Mouse (Mus musculus) NIH3T3 (cell line): ENCODE results near the gene Nod1.

Experiments
- DNase-seq: peaks from one replicate; pipeline ENCODE4 v3.0.0-alpha.2; 2012; ENCODE audit warnings: low read depth

The Nod1 gene

DNA sequence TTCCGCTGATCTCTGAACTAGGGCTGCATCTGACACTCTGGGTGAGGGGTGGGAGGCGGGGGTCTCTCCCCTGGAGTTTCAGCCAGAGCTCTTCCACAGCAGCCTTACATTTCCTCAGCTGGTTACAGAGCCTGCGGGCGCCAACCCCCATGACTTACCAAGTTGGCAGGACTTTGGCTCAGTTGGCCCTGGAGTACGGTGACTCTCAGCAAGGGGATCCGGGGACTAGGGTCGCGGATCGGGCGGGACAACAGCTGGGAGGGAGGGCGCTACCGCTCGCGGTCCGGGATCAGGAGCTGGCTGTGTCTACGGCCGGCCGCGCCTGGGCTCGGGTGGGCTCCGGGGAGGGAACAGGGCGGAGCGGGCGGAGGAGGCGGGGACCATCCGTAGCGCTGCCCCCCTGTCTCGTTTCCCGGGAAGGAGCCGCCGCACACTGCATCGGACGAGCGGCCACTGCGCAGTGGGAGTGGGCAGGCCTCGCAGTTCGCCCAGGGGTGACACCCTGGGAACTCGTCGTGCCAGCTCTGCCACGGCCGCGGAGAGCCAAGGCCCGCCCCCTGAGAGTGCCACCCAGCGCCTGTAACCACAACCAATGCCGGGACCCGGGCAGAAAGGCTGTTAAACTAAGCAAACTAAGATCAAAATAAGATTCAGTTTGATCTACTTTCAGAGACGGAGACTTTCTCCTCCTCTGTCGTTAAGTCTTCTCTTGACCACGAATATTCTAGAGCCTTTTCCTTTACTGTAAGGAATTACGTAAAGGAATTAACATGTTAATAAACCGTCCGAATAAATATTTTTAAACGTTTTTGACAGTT lies at the start of gene Nod1:
Nod1 (minus strand) TSS at position 502 of the 818 bp plus-strand sequence.
- peak; percentile 74 for DNase-seq

DNA sequence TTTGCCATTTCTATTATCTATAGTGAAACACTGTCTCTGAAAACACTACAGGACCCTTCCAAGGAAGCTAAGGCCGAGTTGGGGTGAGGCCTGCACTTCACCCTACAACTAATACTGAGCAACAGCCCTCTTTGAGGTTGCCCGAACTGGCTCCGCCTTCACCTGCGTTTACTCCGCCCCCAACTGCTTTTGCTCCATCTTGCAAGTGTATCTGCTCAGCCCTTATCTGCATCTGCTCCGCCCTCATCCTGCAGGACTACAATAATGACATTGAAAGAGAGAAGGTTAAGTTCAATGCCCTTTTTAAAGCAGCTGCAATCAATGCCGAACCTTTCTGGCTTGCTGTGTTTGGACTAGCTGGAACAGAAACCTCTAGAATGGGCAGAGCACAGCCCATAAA lies 49.4 kb upstream of the Nod1 start:
- no peak for DNase-seq

DNA sequence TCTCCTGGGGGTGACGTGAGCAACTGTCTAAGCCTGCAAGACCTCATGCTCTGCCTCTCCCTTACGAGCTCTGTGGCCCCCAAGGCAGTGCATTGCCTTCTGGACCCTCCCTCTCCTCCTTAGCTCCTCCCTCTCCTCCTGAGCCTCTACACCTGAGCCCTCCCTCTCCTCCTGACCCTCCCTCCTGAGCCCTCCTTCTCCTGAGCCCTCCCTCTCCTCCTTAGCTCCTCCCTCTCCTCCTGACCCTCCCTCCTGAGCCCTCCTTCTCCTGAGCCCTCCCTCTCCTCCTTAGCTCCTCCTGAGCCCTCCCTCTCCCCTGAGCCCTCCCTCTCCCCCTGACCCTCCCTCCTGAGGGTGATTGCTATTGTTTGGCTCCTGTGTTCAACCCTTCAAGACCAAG lies 46.0 kb upstream of the Nod1 start:
- no peak for DNase-seq

DNA sequence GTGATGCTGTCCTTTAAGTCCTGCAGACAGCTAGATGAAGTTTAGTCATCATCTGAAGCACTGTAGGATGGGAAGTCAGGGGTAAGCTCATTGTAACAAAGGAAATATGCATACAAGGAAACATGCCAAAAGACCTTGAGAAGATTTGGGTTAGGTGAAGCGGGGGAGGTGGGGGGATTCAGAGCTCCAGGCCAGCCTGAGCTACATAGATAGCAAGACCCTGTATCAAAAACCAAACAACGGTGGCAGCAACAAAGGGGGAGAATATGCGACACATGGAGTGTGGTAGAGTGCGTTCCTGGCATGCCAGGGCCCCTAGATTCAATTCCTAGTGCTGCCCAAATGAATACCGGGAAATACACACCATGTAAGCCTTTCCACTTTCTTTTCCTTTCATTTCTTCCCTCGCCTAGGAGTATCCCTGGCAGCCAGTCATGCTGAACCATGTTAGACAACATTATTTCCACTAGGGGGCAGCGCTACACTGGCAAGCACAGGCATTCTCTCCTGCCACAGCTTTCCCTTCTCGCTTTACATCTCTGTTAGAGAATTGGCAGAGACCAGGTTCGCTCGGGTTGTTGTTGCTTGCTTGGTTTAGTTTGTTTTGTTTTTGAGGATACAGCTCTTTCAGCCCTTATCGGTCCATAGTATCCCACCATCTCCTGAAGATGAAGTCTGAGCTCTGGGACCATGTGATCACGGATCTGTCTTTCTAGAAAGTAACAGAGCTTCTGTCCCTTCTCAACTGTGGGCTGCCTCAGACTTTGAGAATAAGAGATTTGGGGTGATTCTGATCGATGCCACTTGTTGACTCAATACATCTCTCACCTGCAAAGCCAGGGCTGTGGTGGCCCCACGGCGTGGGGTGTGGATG lies 44.5 kb upstream of the Nod1 start:
- peak; percentile 96 for DNase-seq

DNA sequence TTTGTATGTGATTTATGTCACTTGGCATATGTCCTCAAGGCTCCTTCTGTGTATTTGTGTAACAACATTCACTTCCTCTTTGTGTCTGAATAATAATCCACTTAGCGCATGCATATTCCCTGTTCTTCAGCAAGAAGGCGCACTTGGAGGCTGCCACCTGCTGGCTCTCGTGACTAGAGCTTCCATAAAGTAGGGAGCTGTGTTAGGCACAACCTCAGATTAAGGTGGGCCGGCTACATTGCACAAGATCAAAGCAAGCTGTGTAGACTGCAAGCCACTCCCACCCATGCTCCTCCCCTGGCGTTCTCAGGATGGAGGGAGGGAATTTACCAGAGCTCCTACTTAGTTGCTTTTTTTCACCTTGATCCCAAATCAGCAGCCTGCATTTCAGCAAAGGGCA lies 43.8 kb upstream of the Nod1 start:
- peak; percentile 74 for DNase-seq

DNA sequence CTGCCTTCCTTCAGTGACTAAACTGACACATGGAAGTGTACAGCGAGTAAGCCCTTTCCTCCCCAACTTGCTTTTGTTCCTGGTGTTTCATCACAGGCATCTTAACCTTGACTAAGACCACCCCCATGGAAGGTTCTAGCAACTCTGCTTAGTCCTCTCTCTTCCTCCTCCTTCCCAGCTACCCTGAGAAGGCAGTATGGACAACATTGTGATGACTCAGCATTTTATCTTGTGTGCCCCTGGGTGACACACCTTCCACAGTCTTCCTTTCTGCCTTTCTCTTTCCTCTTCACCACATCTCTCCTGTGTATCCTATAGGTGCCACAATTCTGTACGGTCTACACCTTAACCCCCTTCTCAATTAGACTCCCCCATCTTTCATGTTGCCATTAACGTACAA lies 41.8 kb upstream of the Nod1 start:
- no peak for DNase-seq

DNA sequence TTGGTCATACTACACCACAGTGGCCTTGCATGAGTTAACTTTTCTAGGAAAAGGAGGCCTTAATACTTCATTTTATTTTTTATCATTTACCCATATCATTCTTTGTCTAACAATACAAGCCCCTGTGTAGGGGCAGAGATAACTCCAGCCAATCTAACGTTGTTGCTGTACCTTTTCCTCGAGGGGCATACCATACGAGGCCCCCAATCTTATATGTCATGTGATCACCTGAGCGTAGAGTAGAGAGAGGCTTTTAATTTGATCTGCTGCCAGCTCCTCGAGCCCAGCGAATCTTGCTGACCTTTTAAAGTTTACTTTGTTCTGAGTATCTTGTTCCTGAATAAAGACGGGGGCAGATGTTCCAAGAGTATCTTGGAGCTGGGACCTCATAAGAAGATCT lies 40.1 kb upstream of the Nod1 start:
- no peak for DNase-seq

DNA sequence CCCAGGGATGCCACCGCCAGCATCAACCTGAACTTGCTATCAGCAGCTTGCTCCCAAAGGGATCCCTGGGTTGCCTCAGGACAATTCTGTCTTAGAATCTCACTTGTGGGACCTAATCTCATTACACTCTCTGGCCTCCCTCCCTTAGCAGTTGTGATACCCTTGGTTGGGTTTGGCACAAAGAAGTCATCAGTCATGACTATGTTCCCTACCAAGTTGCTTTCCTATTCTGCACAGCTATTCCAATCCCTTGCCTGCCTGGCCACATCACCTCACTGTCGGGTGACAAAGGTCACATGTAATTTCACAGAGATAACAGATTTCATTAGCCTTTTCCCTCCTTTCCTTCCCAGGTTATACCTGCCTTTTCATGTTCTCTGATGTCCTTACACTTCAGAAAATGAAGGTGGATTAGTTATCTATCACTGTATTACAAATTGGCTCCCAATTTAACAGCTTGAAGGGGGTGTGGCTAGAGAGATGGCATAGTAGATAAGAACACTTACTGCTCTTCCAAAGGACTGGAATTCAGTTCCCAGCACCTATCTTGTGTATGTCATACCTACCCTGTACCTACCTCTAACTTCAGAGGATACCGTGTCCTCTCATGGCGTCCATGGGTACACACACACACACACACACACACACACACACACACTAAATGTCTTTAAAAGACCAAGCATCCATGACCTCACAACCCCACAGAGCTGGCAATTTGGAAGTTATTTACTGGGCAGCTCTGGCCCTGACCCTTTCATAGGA lies 38.1 kb upstream of the Nod1 start:
- DNase-seq, result no peak

DNA sequence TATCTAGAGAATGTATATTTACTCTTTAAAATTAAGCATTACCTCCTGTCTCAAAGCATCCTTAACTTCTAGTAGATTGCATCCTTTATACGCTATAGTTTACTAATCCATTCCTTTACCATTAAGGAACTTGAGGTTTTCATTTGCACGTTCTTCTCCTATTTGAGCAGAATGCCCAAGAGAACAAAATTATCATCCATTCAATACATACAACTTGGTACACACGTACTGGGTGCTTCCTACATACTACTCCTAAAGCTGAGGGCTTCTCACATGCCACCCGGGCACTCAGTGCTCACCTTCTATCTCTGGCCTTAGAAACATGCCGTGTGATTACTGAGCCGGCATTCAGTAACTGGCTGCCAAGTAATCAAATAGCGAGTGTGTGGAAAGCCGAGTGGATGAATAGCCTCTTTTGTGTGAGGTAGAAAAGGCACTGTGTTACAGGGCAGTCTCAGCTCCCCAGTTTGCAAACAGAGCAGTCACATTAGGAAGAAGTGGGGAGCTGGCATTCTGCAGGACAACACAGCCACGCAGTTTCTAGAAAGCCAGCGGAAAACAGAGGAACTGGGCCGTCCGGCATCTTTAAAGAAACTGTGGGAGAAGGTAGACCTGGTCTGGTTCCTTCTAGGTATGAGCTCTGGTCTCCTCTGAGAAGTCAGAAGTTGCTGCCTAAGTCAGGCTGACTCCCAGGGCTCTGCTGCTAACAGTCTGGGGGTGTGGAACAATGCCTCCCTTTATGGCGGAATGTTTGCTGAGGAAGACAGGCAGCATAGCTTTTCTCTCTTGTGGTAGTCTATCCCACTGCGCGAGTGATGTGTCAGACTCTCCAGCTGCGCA lies 37.2 kb upstream of the Nod1 start:
- DNase-seq, result no peak

DNA sequence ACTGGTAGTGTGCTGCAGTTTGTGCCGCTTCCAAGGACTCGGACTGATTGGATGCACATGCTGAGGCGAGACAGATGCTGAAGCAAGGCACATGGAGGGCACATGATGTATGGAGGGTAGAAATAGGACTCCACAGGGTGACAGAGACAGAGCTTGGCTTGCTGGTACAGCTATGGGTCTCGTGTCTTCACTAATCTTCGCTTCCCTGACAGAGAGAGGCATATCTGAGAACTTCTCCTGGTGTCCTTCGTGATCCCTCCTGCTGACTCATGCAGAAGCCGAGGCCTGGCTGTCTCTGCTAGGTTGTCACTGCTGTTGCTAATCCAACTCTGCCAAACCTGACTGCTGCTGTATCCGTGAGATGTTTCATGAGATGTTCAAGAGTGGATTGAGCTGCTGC lies 36.0 kb upstream of the Nod1 start:
- no peak for DNase-seq

DNA sequence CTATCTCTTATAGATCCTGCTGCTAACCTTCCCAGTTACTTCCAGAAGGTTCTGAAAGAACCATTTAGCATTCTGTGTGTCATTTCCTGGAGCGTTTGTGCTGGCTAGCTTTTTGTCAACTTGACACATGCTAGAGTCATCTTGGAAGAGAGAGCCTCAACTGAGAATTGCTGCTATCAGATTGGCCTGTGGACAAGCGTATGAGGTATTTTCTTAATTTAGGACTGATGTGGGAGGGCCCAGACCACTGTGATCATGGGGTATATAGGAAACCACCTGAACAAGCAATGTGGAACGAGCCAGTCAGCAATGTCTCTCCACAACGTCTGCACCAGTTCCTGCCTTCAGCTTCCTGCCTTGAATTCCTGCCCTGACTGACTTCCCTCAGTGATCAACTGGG lies 31.1 kb upstream of the Nod1 start:
- peak; percentile 45 for DNase-seq

DNA sequence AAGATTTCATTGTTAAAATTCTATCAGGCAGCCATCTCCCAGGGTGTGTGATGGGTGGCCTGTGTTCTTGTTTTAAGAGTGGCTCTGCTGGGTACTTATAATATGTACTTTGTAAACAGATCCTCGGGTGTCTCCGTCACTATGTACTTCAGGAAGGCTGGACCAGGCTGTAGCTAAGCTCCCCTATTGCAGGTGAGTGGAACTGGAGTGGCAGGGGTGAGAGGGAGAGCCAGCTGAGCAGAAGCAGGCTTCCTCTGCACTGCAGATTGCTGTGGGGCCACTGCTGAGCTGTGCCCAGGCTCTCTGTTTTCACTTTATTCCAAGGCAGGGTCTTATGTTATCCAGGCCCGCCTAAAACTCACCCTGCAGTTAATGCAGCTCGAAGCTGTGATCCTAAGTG lies 30.0 kb upstream of the Nod1 start:
- DNase-seq, result no peak

DNA sequence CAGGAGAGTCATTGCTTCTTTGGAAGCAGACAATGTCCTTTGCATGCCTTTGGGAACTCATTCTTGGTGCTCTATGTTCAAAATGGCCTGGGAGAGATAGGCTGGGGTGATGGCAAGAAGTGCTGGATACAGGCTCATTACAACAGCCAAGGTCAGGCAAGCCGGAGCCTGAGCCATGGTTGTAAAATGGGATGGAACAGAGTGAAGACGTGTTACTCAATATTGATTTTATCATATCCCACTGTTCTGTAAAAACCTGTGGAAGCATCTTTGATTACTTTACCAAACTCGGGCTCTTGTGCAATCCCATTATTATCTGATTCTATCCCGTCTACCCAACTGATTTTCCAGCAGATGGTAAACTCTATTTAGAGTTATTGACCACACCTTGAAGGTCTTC lies 28.9 kb upstream of the Nod1 start:
- DNase-seq, result no peak

DNA sequence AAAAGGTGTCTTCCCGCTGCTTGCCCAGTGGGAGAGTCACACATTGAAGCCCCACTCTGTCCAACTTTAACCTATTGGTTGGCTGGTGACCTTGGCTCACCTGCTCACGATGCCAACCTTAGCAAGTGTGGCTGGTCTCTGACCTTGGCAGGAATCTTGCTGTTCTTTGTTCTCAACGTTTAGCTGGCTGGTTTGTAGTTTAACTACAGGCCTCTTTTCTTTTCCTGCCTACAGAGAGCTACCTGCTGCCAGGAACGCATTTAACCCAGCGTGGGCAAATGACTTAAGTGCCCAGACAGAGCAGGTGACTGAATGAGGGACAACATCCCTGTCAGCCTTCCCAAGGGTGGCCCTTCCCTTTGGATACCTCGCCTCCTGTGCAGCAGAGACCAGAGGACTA lies 25.3 kb upstream of the Nod1 start:
- DNase-seq, result no peak

DNA sequence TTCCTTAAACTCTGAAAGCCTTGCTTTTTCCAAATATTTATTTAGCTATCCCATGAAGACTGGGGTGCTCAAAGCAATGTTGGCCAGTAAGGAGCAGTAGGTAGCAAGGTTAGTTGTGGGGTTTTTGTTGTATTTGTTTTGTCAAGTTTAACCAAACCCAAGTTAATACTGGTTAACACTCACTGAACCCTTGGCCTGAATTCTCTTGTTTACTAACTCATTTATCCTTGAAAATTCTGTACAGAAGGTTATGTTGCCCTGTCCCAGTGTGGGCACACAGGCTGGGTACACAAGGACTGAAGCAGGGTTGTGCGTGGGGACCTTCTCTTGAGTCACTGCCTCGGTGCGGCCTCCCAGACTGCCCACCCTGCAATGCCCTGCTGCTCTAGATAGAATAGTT lies 23.9 kb upstream of the Nod1 start:
- no peak for DNase-seq

DNA sequence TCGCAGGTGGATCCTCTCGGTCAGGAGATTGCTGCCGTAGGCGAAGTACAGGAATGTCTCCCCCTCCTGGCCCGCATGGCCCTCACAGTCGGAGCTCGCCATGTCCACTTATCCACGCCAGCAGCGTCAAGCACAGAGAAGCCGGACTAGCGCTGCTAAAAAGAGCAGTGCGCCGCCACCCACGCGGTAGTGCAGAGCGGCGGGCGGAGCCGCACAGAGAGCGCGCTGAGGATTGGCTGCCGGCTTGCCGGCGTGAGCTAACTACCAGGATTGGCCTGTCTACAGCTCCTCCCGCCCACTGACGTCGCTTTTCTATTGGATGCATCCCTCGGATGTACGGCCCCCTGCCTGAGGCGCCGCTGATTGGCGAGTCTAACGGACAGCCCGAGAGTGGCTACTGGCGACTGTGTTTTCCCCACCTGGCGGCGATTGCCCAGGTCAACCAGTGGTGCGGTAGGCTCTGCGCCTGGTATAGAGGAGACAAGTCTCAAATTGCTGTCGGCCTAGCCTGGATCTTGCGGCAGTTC lies 20.4 kb upstream of the Nod1 start, which contains the start of gene Ggct:
Ggct (minus strand) TSS at position 217 of the 527 bp plus-strand sequence.
- DNase-seq, result peak; percentile 98

DNA sequence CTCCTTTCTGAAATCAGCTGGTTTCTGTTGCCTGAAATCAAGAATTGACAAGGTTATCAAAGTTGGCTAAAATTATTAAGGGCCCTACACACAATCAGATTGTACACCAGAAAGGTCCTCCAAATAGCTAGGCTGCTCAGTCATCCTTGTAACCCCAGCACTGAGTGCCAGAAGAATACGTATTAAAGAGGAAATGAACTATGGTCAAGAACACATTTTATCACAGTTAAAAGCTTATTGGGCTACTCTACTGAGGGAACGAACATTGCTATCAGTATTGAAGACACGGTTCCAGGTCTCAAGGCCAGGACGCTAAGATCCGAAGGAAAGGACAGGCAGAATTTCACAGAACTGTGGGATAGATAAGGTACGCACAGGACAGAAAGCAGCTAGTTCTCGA lies 19.7 kb upstream of the Nod1 start:
- DNase-seq, result no peak

DNA sequence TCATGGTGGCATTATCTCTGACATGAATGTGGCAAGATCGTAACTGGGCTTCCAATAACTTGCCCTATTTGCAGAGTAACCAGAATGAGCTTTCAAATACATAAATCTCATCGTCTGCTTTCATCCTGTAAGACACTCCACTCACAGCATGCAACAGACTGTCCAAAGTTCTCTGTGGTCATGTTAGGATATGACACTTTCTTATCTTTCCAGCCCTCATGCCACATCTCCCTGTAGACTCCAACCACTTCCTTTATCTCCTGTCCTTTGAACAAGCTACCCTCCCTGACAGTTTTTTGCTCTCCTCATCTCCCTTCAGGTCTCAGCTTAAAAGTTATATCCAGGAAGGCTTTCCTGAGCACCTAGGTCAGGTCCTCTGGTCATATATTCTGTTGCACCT lies 18.8 kb upstream of the Nod1 start:
- no peak for DNase-seq

DNA sequence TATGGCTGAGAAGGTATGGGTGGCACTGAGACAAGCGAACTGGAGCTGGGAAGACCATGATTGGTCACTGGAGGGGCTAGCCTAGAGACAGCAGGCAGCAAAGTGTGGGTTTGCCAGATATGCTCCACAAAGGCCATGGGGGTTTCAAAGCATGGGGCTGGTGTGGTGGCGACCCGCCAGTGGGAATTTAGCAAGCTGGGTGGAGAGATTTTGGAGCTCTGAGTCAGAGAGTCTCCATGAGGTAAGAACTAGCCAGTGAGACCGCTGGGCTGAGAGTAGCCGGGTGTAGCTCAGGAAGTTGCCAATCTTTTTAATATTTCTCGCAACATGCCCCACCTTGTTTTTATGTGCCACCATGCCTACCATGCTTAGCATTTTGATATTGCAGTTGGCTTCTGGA lies 15.7 kb upstream of the Nod1 start:
- peak; percentile 43 for DNase-seq

DNA sequence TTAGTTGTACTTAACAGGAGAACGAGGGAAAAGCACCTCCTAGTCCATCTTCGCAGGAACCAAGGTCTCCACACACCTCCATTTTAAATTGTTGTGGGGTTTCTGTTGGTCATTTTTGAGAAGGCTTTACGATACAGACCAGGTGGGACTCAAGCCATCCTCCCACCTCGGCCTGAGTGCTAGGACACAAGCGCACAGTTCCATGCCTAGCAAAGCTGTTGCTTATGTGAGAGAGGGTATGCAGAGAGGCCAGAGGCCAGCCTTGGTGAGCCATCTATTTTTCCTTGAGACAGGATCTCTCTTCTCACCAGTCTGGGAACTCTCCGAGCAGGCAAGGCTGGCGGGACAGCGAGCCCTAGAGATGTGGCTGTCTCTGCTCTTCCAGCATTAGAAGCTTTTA lies 11.7 kb upstream of the Nod1 start:
- DNase-seq, result no peak

DNA sequence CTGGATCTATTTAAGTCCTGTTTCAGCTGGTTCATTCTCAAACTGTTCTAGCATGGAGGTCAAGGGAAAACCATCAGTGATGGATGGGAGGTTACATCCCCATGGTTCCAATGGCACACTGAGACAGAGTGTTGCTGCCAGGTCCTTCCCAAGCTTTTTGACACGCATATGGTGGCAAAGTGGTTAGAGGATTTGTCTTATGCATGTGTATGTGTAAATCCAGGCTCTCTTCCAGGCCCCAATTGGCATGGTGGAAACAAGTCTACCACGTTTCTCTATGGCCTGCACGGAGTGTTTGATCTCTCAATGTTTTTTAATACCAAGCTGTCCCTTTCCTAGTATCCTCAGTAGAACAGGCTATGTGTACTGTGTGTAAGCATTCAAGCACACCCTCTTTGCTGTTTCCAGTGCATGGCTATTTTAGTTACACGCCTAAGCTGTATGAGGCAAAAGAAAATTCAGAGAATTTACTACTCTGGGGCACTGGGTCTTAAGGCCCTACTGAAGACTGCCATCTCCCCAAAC lies 11.2 kb upstream of the Nod1 start:
- no peak for DNase-seq
